Mouse (Mus musculus) cerebellum, adult 2 months (tissue): ENCODE results near the gene Rad51b.

Source experiments
- CTCF ChIP-seq: fragments of 200-500 bp; IDR thresholded peaks from 2 replicates; pipeline ENCODE4 v1.5.1; 2011; ENCODE audit warnings: low read depth, mild to moderate bottlenecking, control low read depth, low read length, moderate library complexity, borderline replicate concordance; ENCODE audit not compliant: insufficient read depth
- POLR2A ChIP-seq: fragments of 200-500 bp; IDR thresholded peaks from 2 replicates; pipeline ENCODE4 v1.6.1; 2011; ENCODE audit warnings: low read length, control low read depth, borderline replicate concordance; ENCODE audit not compliant: insufficient read depth

GRCm38 (mm10) chr12:79663893-79664574 lies 367.0 kb downstream of the Rad51b start:
- TF ChIP-seq CTCF (no peak), POLR2A (no peak)
